Mouse (Mus musculus) liver, postnatal 0 days (tissue): ENCODE results near the gene Tal1. TPM values are rescaled to one million over a fixed set of nuclear protein-coding genes. Genes with fewer than 3 reads are reported as not detected.

Source experiments
- ATAC-seq: fragments of 200-750 bp; cut with Nextera tagmentation; 2 replicates; pipeline ENCODE4 v1.8.0; 2017; ENCODE audit warnings: mild to moderate bottlenecking, moderate library complexity
- DNase-seq: peaks from one replicate; pipeline ENCODE4 v3.0.0-alpha.2; 2016
- H3K27ac ChIP-seq: fragments of 300-500 bp; sonication (generic); 2 replicates; pipeline ENCODE4 v1.5.1; 2014; ENCODE audit warnings: antibody characterized with exemption, moderate library complexity, mild to moderate bottlenecking, low read depth
- H3K27me3 ChIP-seq: fragments of 300-500 bp; sonication (generic); 2 replicates; pipeline ENCODE4 v1.6.1; 2014; ENCODE audit warnings: low read length, control low read depth, mixed read lengths; ENCODE audit not compliant: insufficient read depth
- H3K36me3 ChIP-seq: fragments of 300-500 bp; sonication (generic); replicated peaks from 2 replicates; pipeline ENCODE4 v1.6.1; 2014; ENCODE audit warnings: mild to moderate bottlenecking, control low read depth, low read length, moderate library complexity, mixed read lengths; ENCODE audit not compliant: insufficient read depth
- H3K4me1 ChIP-seq: fragments of 300-500 bp; sonication (generic); 2 replicates; pipeline ENCODE4 v1.6.1; 2014; ENCODE audit warnings: antibody characterized with exemption, mild to moderate bottlenecking, control low read depth; ENCODE audit not compliant: insufficient read depth
- H3K4me2 ChIP-seq: fragments of 300-500 bp; sonication (generic); 2 replicates; pipeline ENCODE4 v1.6.1; 2014; ENCODE audit warnings: low read depth, mild to moderate bottlenecking, low read length, moderate library complexity, mixed read lengths
- H3K4me3 ChIP-seq: fragments of 300-500 bp; sonication (generic); 2 replicates; pipeline ENCODE4 v1.5.1; 2014; ENCODE audit warnings: low read depth, low read length
- H3K9ac ChIP-seq: fragments of 300-500 bp; sonication (generic); replicated peaks from 2 replicates; pipeline ENCODE4 v1.6.1; 2014; ENCODE audit warnings: mild to moderate bottlenecking, moderate library complexity
- H3K9me3 ChIP-seq: fragments of 300-500 bp; sonication (generic); 2 replicates; pipeline ENCODE4 v1.6.1; 2016; ENCODE audit warnings: mild to moderate bottlenecking, control low read depth, low read length, mixed read lengths
- CTCF ChIP-seq: sonication (generic); IDR thresholded peaks from 2 replicates; pipeline ENCODE4 v1.5.1; 2016; ENCODE audit warnings: antibody characterized with exemption, low read depth
- EP300 ChIP-seq: IDR thresholded peaks from 2 replicates; pipeline ENCODE4 v1.6.1; 2016; ENCODE audit warnings: antibody characterized with exemption, low read depth, mild to moderate bottlenecking
- WGBS: fragments of 180-500 bp; shearing (Covaris S2); extraction: QIAGEN DNeasy Blood & Tissue Kit; methylation state at CpG from one replicate; pipeline ENCODE4 v1.1.7; 2014; ENCODE audit not compliant: insufficient replicate concordance; 5-methylcytosine and 5-hydroxymethylcytosine counted together
- polyA plus RNA-seq: library from polyadenylated mRNA; unstranded; fragments of >200 nt; fragmentation: Nextera tagmentation; extraction: Ambion mirVana; gene quantifications from 2 replicates; pipeline ENCODE4 v1.2.1, GENCODE M21; 2015

Tal1 gene
- polyA plus RNA-seq = 8.3 and 8.9 TPM in 2 replicates

GRCm38 (mm10) chr4:115056371-115056920 lies at the start of gene Tal1:
Tal1 (plus strand) TSS chr4:115056426.
- H3K4me1 ChIP-seq = peaks cover 33% of the 10 kb centered on the region
- H3K4me2 ChIP-seq = peak within 1 kb of the TSS; percentile 95
- no peaks in the 10 kb centered on the region for H3K9me3 ChIP-seq
- DNase-seq = peak; percentile 88
- H3K36me3 ChIP-seq = no peaks in the 10 kb centered on the region
- H3K27ac ChIP-seq = peak within 1 kb of the TSS; percentile 91
- ATAC-seq = peak; percentile 87
- peaks cover 47% of the 10 kb centered on the region for H3K27me3 ChIP-seq
- 1% methylated on average over 51 of the region's 60 CpGs for WGBS
- H3K4me3 ChIP-seq = peak within 1 kb of the TSS; percentile 68
- peak within 1 kb of the TSS; percentile 89 for H3K9ac ChIP-seq
- TF ChIP-seq EP300 = peak; percentile 93
- no peak for TF ChIP-seq CTCF

DNA sequence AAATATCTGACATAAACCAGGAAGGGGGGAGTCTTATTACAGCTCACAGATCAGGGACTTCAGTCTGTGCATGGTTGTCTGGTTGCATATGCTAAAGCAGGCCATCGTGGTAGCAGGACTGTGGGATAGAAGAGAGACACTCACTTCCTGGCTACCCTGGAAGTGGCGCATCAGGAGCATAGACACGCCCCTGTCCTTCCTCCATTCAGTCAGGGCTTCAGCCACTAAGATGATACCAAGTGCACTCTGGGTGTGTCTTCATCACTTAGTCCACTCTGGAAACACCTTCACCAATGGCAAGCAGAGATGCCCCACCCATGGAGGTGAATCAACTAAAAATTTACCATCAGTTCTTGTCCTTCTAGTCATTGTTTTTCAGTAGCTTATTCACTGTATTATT lies 42.0 kb upstream of the Tal1 start:
- no peak for DNase-seq
- Histone ChIP-seq H3K9ac (no peak overlapping the region), H3K4me3 (no peak overlapping the region), H3K36me3 (peaks cover 71% of the 10 kb centered on the region), H3K27me3 (no peaks in the 10 kb centered on the region), H3K9me3 (no peaks in the 10 kb centered on the region), H3K27ac (no peak overlapping the region), H3K4me1 (no peaks in the 10 kb centered on the region), H3K4me2 (no peak overlapping the region)
- WGBS = 90% methylated on average over 3 of the region's 3 CpGs
- ATAC-seq = no peak
- TF ChIP-seq EP300 (no peak), CTCF (no peak)

GRCm38 (mm10) chr4:115019997-115020396 lies 36.2 kb upstream of the Tal1 start:
- H3K9ac ChIP-seq = no peak overlapping the region
- no peak overlapping the region for H3K4me2 ChIP-seq
- no peaks in the 10 kb centered on the region for H3K4me1 ChIP-seq
- no peaks in the 10 kb centered on the region for H3K9me3 ChIP-seq
- no peak overlapping the region for H3K4me3 ChIP-seq
- no peak for DNase-seq
- no peak for TF ChIP-seq CTCF
- no peak for TF ChIP-seq EP300
- H3K27ac ChIP-seq = no peak overlapping the region
- ATAC-seq = no peak
- H3K27me3 ChIP-seq = no peaks in the 10 kb centered on the region
- peaks cover 71% of the 10 kb centered on the region for H3K36me3 ChIP-seq
- 91% methylated on average over 3 of the region's 3 CpGs for WGBS

- H3K27me3 ChIP-seq = no peaks in the 10 kb centered on the region
- 0 out of 2 replicates have a peak, but pooled peaks have one; percentile 29 for ATAC-seq
These were observed 21.2 kb upstream of the Tal1 start for GRCm38 (mm10) chr4:115035043-115035442.

GRCm38 (mm10) chr4:115038242-115038641 lies 18.0 kb upstream of the Tal1 start:
- ATAC-seq (no peak), DNase-seq (peak; percentile 64)
- Histone ChIP-seq H3K4me2 (no peak overlapping the region), H3K4me1 (no peaks in the 10 kb centered on the region), H3K36me3 (peaks cover 58% of the 10 kb centered on the region), H3K4me3 (no peak overlapping the region), H3K9ac (no peak overlapping the region), H3K27me3 (no peaks in the 10 kb centered on the region), H3K27ac (no peak overlapping the region), H3K9me3 (no peaks in the 10 kb centered on the region)
- TF ChIP-seq EP300 (no peak), CTCF (peak; percentile 85)
- WGBS = 36% methylated on average over 4 of the region's 4 CpGs

More at GRCm38 (mm10) chr4:115035043-115035442, 21.2 kb upstream of the Tal1 start:
- Histone ChIP-seq H3K4me2 (no peak overlapping the region), H3K36me3 (peaks cover 54% of the 10 kb centered on the region), H3K4me1 (no peaks in the 10 kb centered on the region), H3K9me3 (no peaks in the 10 kb centered on the region), H3K4me3 (no peak overlapping the region), H3K9ac (no peak overlapping the region), H3K27ac (no peak overlapping the region)
- WGBS = 42% methylated on average over 6 of the region's 6 CpGs
- peak; percentile 47 for DNase-seq
- TF ChIP-seq EP300 (no peak), CTCF (no peak)

GRCm38 (mm10) chr4:115045621-115046020 lies 10.6 kb upstream of the Tal1 start:
- 68% methylated on average over 3 of the region's 3 CpGs for WGBS
- H3K27ac ChIP-seq = no peak overlapping the region

More at GRCm38 (mm10) chr4:115045621-115046020, 10.6 kb upstream of the Tal1 start:
- no peak for DNase-seq
- Histone ChIP-seq H3K9me3 (no peaks in the 10 kb centered on the region), H3K27me3 (no peaks in the 10 kb centered on the region), H3K4me2 (no peak overlapping the region), H3K4me3 (no peak overlapping the region), H3K36me3 (peaks cover 18% of the 10 kb centered on the region), H3K4me1 (peaks cover 24% of the 10 kb centered on the region), H3K9ac (no peak overlapping the region)
- no peak for ATAC-seq
- no peak for TF ChIP-seq EP300
- TF ChIP-seq CTCF = no peak
